Mouse (Mus musculus): ENCODE results near the gene Dhtkd1.
"Not testable (repeated sequence)": the region's sequence is repeated elsewhere in the genome, so short reads cannot be mapped to it uniquely, and the experiment has no call there.

GRCm38 (mm10) chr2:5963729-5964128 is 21.1 kb upstream of the Dhtkd1 start:
- TF ChIP-seq ZNF384 (IDR thresholded peaks at IDR 0.05; ENCODE audit: low read depth, low read length) (0 out of 2 replicates have a peak, but pooled peaks have one; percentile 15), CTCF (IDR thresholded peaks at IDR 0.05 in 2 of 3, conservative IDR thresholded peaks at IDR 0.05 in 1 of 3; ENCODE audit: control insufficient read depth in 1 of 3, insufficient read depth in 1 of 3, low read depth in 2 of 3, low read length in 3 of 3, poor library complexity in 1 of 3, severe bottlenecking in 1 of 3) (peak in 2 of 3 experiments; percentile 7 to 15; a peak in 2 of 6 replicates)
- not testable (repeated sequence) for TF ChIP-seq EP300 (IDR thresholded peaks at IDR 0.05; ENCODE audit: low read depth in 1 of 2, low read length in 2 of 2); JUND (IDR thresholded peaks at IDR 0.05; ENCODE audit: low read depth, low read length); ZMIZ1 (IDR thresholded peaks at IDR 0.05; ENCODE audit: low read depth, low read length); MYB (IDR thresholded peaks at IDR 0.05; ENCODE audit: low read depth, low read length); MAX (IDR thresholded peaks at IDR 0.05; ENCODE audit: low read length); ETS1 (IDR thresholded peaks at IDR 0.05; ENCODE audit: low read depth, low read length); POLR2A (IDR thresholded peaks at IDR 0.05; ENCODE audit: control insufficient read depth in 1 of 2, insufficient read depth in 1 of 2, low read depth in 1 of 2, low read length in 2 of 2, poor library complexity in 1 of 2); USF1 (IDR thresholded peaks at IDR 0.05; ENCODE audit: low read depth, low read length); ELF1 (IDR thresholded peaks at IDR 0.05; ENCODE audit: low read depth, low read length); E2F4 (IDR thresholded peaks at IDR 0.05; ENCODE audit: borderline replicate concordance, low read depth, low read length); POLR2AphosphoS5 (IDR thresholded peaks at IDR 0.05; ENCODE audit: borderline replicate concordance, low read depth, low read length)
